Mouse (Mus musculus): Measurements from ENCODE around the gene Gm47841. TPM values are rescaled to one million over a fixed set of nuclear protein-coding genes. Genes with fewer than 3 reads are reported as not detected.

Gene Gm47841
- total and polyA plus RNA-seq, 2 experiments, result not detected

DNA sequence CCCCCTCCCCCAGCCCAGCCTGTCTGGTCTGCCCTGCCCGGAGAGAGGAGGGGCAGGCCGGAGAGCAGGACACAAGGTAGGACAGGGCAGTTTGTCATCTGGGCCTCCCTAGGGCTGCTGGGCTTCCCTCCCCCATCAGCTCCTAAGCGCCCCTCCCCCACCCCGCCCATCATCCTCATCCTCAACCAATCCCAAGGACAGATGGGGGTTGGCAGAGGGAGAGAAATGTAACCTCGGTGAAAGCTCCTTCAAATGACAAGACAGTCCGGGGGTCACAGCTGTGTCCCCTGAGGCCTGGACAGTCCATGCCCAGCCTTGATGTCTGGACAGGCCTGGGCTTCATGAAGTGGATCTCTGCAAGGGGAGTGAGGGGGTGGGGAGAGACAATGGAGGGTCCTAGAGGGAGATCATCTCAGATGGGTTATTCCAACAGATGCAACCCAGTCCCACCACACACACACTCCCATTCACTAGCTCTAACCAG, 19.2 kb upstream of the Gm47841 start:
- Histone ChIP-seq H3K9ac (ENCODE audit: low read depth, low read length) (no peak overlapping the region), H3K4me1 (ENCODE audit: control insufficient read depth, insufficient read depth, low read length) (peaks cover 17% of the 10 kb centered on the region), H3K27me3 (ENCODE audit: control insufficient read depth, insufficient read depth, low read length) (no peaks in the 10 kb centered on the region), H3K4me3 (ENCODE audit: insufficient read depth, low read depth, low read length) (no peak overlapping the region), H3K79me2 (ENCODE audit: control insufficient read depth, insufficient read depth, low read length) (peaks cover 42% of the 10 kb centered on the region), H3K27ac (replicated peaks; ENCODE audit: insufficient read depth, low read depth, low read length) (no peak overlapping the region), H3K36me3 (ENCODE audit: control insufficient read depth, insufficient read depth, low read length) (no peaks in the 10 kb centered on the region)
- TF ChIP-seq CTCF (IDR thresholded peaks at IDR 0.05; ENCODE audit: low read depth, low read length) (no peak), POLR2A (IDR thresholded peaks at IDR 0.05; ENCODE audit: extremely low read depth, insufficient read depth, low read length) (no peak)
- 70% methylated on average over 6 of the region's 6 CpGs for WGBS
- DNase-seq (ENCODE audit: extremely low read depth, low read depth, low spot score), result no peak

- TF ChIP-seq CTCF (IDR thresholded peaks at IDR 0.05; ENCODE audit: low read depth, low read length), result no peak
- no peak for TF ChIP-seq POLR2A (IDR thresholded peaks at IDR 0.05; ENCODE audit: extremely low read depth, insufficient read depth, low read length)
- WGBS, result 80% methylated on average over 6 of the region's 6 CpGs
- no peaks in the 10 kb centered on the region for H3K36me3 ChIP-seq (ENCODE audit: control insufficient read depth, insufficient read depth, low read length)
These were observed 17.9 kb upstream of the Gm47841 start for GRCm38 (mm10) chr15:101065069-101065468.

DNA sequence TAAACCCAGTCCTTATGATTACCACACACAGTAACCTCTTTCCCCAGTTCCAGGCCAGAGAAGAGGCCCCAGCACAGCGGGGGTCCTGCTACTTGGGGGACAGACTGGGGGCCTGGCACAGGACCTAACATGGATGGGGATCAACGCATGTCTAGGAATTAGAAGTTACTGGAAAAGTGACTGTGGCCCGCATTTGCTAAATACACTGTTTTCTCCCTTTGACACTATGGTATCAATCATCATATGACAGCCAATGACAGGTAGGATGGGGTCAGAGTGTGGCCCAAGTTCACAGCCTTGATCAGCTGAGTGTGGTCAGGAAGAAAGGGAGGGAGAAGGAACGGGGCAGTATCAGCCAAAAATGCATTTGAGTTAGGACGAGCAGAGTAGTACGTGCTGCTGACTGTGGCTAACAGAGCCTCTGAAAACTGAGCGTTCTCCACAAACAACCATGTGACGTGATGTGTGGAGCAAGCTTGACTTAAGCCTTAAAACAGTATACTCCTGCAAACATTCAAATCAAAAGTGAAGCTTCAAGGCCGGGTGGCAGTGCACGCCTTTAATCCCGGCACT, 13.2 kb upstream of the Gm47841 start:
- Histone ChIP-seq H3K4me3 (ENCODE audit: insufficient read depth, low read depth, low read length) (no peak overlapping the region), H3K27me3 (ENCODE audit: control insufficient read depth, insufficient read depth, low read length) (no peaks in the 10 kb centered on the region), H3K27ac (replicated peaks; ENCODE audit: insufficient read depth, low read depth, low read length) (no peak overlapping the region), H3K36me3 (ENCODE audit: control insufficient read depth, insufficient read depth, low read length) (no peaks in the 10 kb centered on the region), H3K4me1 (ENCODE audit: control insufficient read depth, insufficient read depth, low read length) (no peaks in the 10 kb centered on the region), H3K79me2 (ENCODE audit: control insufficient read depth, insufficient read depth, low read length) (peaks cover 14% of the 10 kb centered on the region), H3K9ac (ENCODE audit: low read depth, low read length) (no peak overlapping the region)
- DNase-seq (ENCODE audit: extremely low read depth, low read depth, low spot score), result peak; percentile 24
- 75% methylated on average over 11 of the region's 11 CpGs for WGBS
- TF ChIP-seq POLR2A (IDR thresholded peaks at IDR 0.05; ENCODE audit: extremely low read depth, insufficient read depth, low read length) (no peak), CTCF (IDR thresholded peaks at IDR 0.05; ENCODE audit: low read depth, low read length) (no peak)

More at GRCm38 (mm10) chr15:101065069-101065468, 17.9 kb upstream of the Gm47841 start:
- no peak overlapping the region for H3K27ac ChIP-seq (replicated peaks; ENCODE audit: insufficient read depth, low read depth, low read length)
- H3K4me1 ChIP-seq (ENCODE audit: control insufficient read depth, insufficient read depth, low read length), result peaks cover 12% of the 10 kb centered on the region
- H3K27me3 ChIP-seq (ENCODE audit: control insufficient read depth, insufficient read depth, low read length), result no peaks in the 10 kb centered on the region
- no peak overlapping the region for H3K4me3 ChIP-seq (ENCODE audit: insufficient read depth, low read depth, low read length)
- no peak for DNase-seq (ENCODE audit: extremely low read depth, low read depth, low spot score)
- no peak overlapping the region for H3K9ac ChIP-seq (ENCODE audit: low read depth, low read length)
- peaks cover 39% of the 10 kb centered on the region for H3K79me2 ChIP-seq (ENCODE audit: control insufficient read depth, insufficient read depth, low read length)

GRCm38 (mm10) chr15:101059570-101060279, 12.5 kb upstream of the Gm47841 start:
- Histone ChIP-seq H3K9ac (ENCODE audit: low read depth, low read length) (no peak overlapping the region), H3K36me3 (ENCODE audit: control insufficient read depth, insufficient read depth, low read length) (no peaks in the 10 kb centered on the region), H3K4me1 (ENCODE audit: control insufficient read depth, insufficient read depth, low read length) (no peaks in the 10 kb centered on the region), H3K27ac (replicated peaks; ENCODE audit: insufficient read depth, low read depth, low read length) (no peak overlapping the region), H3K27me3 (ENCODE audit: control insufficient read depth, insufficient read depth, low read length) (no peaks in the 10 kb centered on the region), H3K4me3 (ENCODE audit: insufficient read depth, low read depth, low read length) (no peak overlapping the region), H3K79me2 (ENCODE audit: control insufficient read depth, insufficient read depth, low read length) (peaks cover 8% of the 10 kb centered on the region)
- WGBS, result 70% methylated on average over 9 of the region's 9 CpGs
- no peak for TF ChIP-seq CTCF (IDR thresholded peaks at IDR 0.05; ENCODE audit: low read depth, low read length)
- no peak for TF ChIP-seq POLR2A (IDR thresholded peaks at IDR 0.05; ENCODE audit: extremely low read depth, insufficient read depth, low read length)
- no peak for DNase-seq (ENCODE audit: extremely low read depth, low read depth, low spot score)

GRCm38 (mm10) chr15:101056225-101056624, 9.0 kb upstream of the Gm47841 start:
- H3K27me3 ChIP-seq (ENCODE audit: control insufficient read depth, insufficient read depth, low read length), result no peaks in the 10 kb centered on the region
- H3K79me2 ChIP-seq (ENCODE audit: control insufficient read depth, insufficient read depth, low read length), result no peaks in the 10 kb centered on the region; the same call in 1 of the 2 replicates
- WGBS, result 73% methylated on average over 10 of the region's 10 CpGs
- H3K4me3 ChIP-seq (ENCODE audit: insufficient read depth, low read depth, low read length), result no peak overlapping the region
- no peak overlapping the region for H3K27ac ChIP-seq (replicated peaks; ENCODE audit: insufficient read depth, low read depth, low read length)
- H3K4me1 ChIP-seq (ENCODE audit: control insufficient read depth, insufficient read depth, low read length), result no peaks in the 10 kb centered on the region
- TF ChIP-seq CTCF (IDR thresholded peaks at IDR 0.05; ENCODE audit: low read depth, low read length), result peak; percentile 32
- no peak for TF ChIP-seq POLR2A (IDR thresholded peaks at IDR 0.05; ENCODE audit: extremely low read depth, insufficient read depth, low read length)
- no peak overlapping the region for H3K9ac ChIP-seq (ENCODE audit: low read depth, low read length)
- DNase-seq (ENCODE audit: extremely low read depth, low read depth, low spot score), result no peak
- H3K36me3 ChIP-seq (ENCODE audit: control insufficient read depth, insufficient read depth, low read length), result peaks cover 5% of the 10 kb centered on the region

DNA sequence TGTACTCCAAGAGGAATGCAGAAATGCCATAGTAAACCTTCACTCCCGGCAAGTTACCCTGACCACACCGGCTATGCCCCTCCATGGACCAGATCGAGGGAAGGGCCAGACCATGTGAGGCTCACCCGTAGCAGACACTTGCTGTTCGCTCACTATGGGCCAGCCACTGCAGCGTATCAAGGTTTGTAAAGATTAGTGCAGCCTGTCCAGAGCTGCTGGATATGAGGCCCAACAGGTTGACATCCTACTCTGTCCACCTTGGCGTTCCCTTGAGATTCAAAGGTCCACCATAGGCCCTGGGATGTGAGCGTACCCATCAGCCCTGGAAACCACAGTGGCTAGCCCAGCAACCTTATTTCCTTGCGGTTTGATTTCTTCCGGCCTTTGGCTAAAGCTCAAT, 7.3 kb upstream of the Gm47841 start:
- TF ChIP-seq POLR2A (IDR thresholded peaks at IDR 0.05; ENCODE audit: extremely low read depth, insufficient read depth, low read length) (no peak), CTCF (IDR thresholded peaks at IDR 0.05; ENCODE audit: low read depth, low read length) (no peak)
- Histone ChIP-seq H3K36me3 (ENCODE audit: control insufficient read depth, insufficient read depth, low read length) (peaks cover 5% of the 10 kb centered on the region), H3K27ac (replicated peaks; ENCODE audit: insufficient read depth, low read depth, low read length) (no peak overlapping the region), H3K9ac (ENCODE audit: low read depth, low read length) (no peak overlapping the region), H3K4me1 (ENCODE audit: control insufficient read depth, insufficient read depth, low read length) (no peaks in the 10 kb centered on the region), H3K27me3 (ENCODE audit: control insufficient read depth, insufficient read depth, low read length) (no peaks in the 10 kb centered on the region), H3K79me2 (ENCODE audit: control insufficient read depth, insufficient read depth, low read length) (no peaks in the 10 kb centered on the region; the same call in 1 of the 2 replicates), H3K4me3 (ENCODE audit: insufficient read depth, low read depth, low read length) (no peak overlapping the region)
- 95% methylated on average over 10 of the region's 10 CpGs for WGBS
- no peak for DNase-seq (ENCODE audit: extremely low read depth, low read depth, low spot score)
